Mouse (Mus musculus) T-helper 17 cell (primary cell): ENCODE data around the gene Prkar2a.

ENCODE experiments used
- in situ Hi-C, 2 experiments: fragments of 300-600 bp; cut with MboI, MseI; formaldehyde crosslinking; loops; 1 replicate in 1 of 2; 2 replicates in 1 of 2; pipeline ENCODE4 v1.15.1; 2025; ENCODE audit warnings: high pct_unique_total_duplicates in 2 of 2

The Prkar2a gene

GRCm38 (mm10) chr9:108792307-108792706 is 103.2 kb downstream of the Prkar2a start:
- in situ Hi-C loops = no loop called here

- in situ Hi-C loops = no loop called here
Observed at GRCm38 (mm10) chr9:108792730-108793129, 103.6 kb downstream of the Prkar2a start.

- in situ Hi-C loops = no loop called here
Observed at GRCm38 (mm10) chr9:108795281-108795680, 106.2 kb downstream of the Prkar2a start.

- in situ Hi-C loops = no loop called here
Observed at GRCm38 (mm10) chr9:108795762-108796161, 106.6 kb downstream of the Prkar2a start.

- in situ Hi-C loops = no loop called here
Observed at GRCm38 (mm10) chr9:108796351-108796981, 107.4 kb downstream of the Prkar2a start.

GRCm38 (mm10) chr9:108797477-108797876 is 108.4 kb downstream of the Prkar2a start:
- in situ Hi-C loops = no loop called here

GRCm38 (mm10) chr9:108798508-108799075 is 109.5 kb downstream of the Prkar2a start:
- in situ Hi-C loops = no loop called here

GRCm38 (mm10) chr9:108799564-108799963 is 110.5 kb downstream of the Prkar2a start:
- in situ Hi-C loops = no loop called here
